Mouse (Mus musculus) embryo, embryonic 11 days (tissue): ENCODE measurements around the gene Mr1.
A peak's percentile ranks its signal among the peaks of the same experiment; 100 is the strongest.
"Not testable (repeated sequence)": the region's sequence is repeated elsewhere in the genome, so short reads cannot be mapped to it uniquely, and the experiment has no call there.

Source experiments
- DNase-seq: peaks from one replicate; pipeline ENCODE4 v3.0.0-alpha.2; 2015

Gene Mr1

DNA sequence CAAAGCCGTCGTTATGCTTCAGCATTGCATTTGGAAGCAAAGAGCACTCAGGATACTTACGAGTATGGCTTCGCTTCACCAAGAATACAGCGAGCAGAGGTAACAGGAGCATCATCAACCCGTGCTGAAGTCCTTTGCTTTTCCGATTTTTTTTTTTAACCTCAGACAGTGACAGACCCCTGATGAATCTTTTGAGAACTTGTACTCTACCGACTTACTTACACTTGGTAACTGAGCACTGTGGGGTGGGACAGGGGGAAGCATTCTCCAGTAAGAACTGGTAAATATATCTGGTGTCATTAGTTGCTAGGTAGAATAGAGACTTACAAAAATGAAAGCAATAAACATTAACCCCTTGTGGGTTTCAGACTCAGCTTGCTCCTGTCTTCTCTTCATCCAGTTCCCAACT lies at the start of gene Mr1:
TSS of gene Mr1 (minus strand) at position 243 of the 409 bp plus-strand sequence.
- peak; percentile 74 for DNase-seq

DNA sequence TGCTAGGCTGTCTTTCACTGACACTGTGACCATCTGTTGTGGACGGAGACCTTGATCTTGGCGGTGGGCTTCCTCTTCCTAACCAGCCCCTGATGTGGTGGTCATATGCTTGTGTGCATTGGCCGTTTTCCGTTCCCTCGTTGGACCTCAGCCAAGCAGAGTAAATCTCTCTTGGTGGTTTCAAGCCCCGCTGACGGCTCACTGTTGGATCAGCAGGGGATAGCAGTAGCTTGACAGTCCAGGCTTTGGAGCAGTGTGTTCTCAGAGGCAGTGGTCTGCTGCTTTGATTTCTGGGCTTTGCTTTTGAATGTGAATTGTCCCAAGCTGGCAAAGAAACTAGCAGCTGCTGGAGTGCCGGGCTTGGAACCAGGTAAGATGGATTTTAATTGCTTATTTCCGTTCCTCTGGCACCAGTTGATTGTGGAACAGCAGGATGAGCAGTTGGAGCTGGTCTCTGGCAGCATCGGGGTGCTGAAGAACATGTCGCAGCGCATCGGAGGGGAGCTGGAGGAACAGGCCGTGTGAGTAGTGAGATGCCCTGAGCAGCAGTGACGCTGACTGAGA lies 46.3 kb upstream of the Mr1 start:
- DNase-seq = no peak

DNA sequence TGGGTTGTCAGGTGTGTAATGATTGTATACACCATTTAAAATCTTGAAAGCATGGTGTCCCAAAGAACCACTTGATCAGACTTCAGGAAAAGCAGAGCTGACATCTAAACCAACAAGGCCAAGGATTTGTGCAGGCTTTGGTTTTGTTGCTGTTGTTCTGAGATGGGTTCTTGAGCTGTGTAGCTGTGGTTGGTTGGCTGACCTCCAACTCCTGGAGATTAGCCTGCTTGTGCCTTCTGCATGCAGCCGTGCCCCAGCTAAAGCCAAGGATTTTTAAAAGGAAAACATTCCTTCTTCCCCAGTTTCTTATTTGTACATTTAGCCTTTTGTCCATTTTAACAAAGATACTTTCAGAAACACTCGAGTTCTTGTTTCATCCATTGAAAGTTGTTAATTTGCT lies 45.1 kb upstream of the Mr1 start:
- DNase-seq = no peak

DNA sequence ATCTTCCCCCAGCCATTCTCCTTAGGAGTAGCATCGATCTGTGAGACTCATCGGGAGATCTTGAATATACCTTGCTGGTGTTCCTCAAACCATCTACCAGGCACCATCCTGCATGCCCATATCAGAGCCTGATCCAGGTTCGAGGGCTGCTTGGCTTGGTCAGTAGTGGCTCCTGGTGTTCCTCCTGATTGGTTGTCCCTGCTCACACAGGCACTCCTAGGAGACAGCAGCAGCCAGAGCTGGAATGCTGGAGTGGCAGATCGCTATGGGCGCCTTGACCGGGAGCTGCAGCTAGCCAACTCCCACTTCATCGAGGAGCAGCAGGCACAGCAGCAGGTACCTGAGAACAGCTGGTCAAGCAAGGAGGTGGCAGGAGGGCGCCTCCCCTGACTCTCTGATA lies 44.6 kb upstream of the Mr1 start:
- DNase-seq = no peak

DNA sequence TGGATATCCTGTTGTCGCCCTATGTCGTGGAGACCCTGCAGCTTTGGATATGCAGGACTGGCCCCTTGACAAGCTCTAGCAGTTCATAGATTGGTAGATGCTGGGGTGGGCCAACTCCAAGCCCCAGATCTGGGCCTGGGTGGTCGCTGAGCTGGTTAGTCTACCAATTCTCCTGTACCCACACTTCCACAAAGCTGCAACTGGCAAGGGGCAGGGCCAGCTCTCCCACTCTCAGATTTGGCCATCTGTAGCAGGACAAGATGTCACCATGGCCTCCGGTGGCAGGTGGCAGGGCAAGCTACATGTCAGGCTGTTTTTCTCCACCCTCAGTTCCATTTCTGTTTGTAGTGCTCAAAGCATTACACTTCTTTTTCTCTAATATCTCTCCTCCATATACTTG lies 42.0 kb upstream of the Mr1 start:
- no peak for DNase-seq

DNA sequence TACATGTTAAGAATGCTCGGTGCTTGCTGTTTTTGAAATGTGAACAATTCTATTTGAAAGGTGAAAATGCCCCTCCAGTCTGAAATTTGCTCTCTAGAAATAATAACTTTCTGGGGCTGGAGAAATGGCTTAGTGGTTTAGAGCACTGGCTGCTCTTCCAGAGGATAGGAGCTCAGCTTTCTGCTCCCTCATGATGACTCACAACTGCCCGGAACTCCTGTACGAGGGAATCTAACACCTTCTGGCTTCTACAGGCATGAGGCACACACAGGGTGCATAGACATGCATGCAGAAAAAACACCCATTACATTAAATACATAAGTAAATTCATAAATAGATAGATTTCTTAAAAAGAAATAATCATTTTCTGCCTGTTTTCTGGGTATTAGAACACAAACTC lies 37.6 kb upstream of the Mr1 start:
- DNase-seq = no peak

DNA sequence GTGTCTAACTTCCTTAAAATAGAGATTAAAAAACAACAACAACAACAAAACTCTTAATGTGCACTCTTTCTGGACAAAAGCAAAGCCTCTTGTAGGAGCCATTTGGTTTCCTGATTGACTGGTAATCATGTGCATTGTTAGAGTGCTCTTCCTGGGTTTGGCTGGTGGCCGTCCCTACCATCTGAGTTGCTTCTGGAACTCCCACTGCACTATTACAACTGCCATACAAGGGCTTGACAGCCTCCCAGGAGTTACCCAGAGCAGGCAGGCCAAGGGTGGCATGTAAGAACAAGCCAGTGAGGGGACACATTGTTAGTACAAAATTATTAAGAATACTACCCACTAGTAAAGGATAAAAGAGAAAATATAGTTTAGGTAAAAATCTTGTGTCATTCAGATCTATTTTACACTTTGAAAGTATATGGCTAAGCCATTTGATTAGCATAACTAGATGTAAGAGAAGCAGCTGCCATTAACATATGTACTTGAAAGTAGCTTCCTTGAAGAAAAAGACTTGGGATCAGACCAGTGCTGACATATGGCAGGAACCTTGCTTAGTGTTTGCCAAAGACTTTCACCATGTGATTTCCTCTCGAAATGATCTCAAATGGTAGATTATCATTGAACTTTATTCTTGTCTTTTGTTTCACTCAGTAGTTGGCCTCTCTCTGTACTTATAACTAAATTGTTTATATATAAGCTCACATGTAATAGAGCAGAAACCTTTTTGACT lies 31.7 kb upstream of the Mr1 start:
- no peak for DNase-seq

DNA sequence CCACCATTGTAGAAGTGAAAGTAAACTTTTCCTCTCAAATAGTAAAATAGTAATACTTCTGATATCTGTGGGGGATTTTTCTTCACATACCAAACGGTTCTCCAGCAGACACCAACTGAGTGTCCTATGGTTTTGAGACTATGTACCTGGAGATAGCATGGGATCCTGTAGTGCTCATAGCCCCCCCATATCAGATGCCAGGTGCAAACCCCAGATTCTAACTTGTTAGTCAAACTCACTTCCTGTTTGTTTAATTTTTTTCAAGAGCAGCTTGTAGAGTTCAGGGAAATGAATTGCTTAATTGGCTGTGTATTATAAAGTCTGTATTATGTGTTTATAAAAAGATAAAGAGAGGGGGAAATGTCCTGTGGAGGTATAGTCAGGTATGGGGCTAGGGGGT lies 27.8 kb upstream of the Mr1 start:
- DNase-seq = no peak

DNA sequence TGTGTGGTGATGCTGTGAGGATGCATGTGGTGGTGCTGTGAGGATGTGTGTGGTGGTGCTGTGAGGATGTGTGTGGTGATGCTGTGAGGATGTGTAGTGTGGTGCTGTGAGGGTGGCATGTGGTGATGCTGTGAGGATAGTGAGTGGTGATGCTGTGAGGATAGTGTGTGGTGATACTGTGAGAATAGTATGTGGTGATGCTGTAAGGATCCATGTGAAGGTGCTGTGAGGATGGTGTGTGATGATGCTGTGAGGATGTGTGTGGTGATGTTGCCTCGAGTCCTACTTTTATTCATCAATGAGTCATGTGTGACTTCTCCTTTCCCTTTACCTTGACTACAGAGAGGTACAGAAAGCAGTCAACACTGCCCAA lies 27.0 kb upstream of the Mr1 start:
- DNase-seq = not testable (repeated sequence)

DNA sequence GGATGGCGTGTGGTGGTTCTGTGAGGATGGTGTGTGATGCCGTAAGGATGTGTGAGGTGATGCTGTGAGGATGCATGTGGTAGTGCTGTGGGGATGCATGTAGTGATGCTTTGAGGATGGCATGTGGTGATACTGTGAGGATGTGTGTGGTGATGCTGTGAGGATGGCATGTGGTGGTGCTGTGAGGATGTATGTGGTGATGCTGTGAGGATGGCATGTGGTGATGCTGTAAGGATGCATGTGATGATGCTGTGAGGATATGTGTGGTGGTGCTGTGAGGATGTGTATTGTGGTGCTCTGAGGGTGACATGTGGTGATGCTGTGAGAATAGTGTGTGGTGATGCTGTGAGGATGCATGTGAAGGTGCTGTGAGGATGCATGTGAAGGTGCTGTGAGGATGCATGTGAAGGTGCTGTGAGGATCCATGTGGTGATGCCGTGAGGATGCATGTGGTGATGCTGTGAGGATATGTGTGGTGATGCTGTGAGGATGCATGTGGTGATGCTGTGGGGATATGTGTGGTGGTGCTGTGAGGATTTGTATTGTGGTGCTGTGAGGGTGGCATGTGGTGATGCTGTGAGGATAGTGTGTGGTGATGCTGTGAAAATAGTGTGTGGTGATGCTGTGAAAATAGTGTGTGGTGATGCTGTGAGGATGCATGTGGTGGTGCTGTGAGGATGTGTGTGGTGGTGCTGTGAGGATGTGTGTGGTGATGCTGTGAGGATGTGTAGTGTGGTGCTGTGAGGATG lies 26.5 kb upstream of the Mr1 start:
- no peak for DNase-seq

DNA sequence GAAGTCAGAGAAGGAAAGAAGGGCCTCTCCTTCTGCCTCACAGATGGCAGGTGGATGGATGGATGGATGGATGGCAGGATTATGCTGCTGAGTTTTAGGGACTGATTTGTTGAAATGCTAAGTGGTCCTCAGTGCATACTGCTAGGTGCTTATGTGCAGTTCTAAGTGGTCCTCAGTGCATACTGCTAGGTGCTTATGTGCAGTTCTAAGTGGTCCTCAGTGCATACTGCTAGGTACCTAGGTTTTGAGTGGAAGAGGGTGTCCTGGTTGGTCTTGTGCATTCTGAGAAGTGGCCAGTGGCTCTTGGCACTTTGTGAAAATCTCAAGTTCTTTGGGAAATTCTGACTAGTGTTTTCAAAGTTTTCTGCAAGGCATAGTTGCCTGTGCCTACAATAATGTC lies 23.3 kb upstream of the Mr1 start:
- DNase-seq = no peak

DNA sequence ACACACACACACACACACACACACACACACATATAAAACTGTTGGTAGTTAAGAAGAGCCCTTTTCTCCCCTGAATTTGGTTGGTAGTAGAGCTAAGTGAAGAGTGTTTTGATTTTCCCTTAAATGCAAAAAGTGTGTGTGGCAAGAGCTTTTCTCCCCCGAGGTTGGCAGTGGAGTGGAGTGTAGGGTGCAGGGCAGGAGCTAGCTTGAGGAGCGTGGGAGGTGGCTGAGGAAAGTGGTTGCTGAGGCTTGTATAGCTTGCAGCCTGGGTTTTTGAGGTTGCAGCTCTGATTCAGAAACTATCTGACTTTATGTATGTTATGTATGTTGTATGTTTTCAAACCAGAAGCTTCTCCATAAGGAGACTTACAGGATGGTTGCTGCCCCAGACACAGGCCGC lies 20.8 kb upstream of the Mr1 start:
- no peak for DNase-seq

DNA sequence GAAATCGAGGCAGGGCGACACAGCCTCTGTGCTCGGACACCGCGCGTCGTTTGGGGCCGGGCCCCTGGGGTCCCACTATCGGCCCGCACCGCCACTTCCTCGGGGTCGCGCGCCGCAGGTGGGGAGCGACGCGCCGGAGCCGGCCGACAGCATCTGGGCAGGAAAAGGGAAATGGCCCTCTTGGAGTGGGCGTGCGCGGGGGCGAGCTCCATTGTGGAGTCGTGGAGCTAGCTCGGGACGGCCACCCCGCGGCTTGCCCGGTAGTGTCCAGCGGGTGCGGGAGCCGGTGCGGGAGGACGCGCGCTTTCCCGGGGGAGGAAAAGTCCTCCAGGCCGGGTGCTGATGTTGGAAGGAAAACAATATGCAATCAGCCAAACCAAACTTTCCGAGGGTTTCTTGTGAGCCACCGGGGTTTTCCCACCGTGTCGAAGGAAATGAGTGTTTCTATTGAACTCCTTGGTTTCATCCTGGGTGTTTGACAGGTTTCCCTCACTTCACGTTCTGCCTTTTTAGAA lies 12.4 kb upstream of the Mr1 start:
- peak; percentile 70 for DNase-seq

DNA sequence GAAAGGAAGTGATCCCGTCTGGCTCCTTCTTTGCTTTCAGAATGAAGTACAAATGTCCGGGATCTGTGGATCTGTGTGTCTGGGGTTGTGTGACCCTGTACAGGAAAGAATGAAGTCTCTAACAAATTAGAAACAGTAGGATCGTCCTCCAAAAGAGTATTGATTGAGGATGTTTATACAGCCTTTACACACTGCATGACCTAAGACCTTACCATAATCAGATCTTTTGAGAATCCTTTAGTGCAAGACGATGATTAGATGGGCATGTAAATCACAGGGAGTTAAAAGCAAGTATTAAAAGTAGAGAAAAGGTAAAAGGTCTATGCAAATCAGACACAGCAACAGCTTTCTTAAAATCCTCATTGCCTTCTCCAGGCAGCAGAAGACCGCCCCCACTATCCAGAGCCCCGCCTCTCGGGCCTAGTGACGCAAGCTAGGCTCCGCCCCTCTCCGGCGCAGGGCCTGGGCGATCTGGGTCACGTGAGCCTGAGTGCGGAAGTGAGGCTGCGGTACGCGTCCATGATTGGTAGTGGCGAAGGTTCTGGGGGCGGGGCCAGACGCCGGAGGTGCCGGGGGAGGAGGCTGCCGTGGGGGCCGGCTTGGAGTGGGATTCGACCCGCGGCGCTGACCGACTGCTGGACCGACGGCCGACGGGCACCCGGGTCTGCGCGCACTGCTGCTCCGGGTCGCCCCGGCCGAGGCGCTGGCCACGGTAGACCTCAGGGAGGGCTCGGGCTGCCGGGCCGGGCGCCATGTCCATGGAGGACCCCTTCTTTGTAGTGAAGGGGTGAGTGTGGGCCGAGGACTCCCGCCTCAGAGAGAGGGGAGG lies 11.7 kb upstream of the Mr1 start, which contains the start of gene Stx6:
TSS of gene Stx6 (plus strand) at position 575 of the 829 bp plus-strand sequence.
- DNase-seq = peak; percentile 99

DNA sequence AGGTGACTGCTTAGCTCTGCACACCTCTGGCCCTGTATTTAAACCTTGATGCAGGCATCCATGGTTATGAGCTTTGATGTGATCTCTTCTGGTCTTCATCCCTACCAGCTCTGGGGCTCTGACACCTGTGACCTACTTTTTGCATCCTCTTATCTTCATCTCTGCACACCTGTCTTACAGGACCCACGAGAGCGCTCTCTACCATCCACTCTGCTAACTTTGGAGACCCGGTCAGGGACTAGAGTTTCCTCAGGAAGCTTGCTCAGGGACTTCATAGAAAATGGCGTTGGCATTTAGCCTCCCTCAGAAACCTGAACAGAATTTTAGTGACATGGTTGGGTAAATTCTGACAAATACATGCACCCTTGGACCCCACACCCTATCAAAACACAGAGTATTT lies 7.3 kb upstream of the Mr1 start:
- DNase-seq = no peak

DNA sequence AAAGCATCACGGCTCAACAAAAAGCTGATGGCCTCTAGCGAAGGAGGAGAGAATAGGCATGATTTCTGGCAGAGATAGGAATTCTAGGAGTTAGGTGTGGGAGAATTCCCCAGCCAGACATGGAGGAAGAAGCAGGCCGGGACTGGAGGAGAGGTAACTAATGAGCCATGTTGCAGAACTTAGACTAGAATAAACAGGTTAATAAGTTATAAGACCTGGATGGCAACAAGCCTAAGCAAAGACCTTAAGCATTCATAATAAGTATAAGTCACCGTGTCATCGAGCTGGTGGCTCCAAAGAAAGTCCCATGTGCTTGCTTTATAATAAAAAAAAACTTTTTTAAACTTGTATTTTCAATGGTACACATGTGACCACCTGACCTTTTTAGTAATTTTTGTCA lies 4.2 kb upstream of the Mr1 start:
- no peak for DNase-seq

DNA sequence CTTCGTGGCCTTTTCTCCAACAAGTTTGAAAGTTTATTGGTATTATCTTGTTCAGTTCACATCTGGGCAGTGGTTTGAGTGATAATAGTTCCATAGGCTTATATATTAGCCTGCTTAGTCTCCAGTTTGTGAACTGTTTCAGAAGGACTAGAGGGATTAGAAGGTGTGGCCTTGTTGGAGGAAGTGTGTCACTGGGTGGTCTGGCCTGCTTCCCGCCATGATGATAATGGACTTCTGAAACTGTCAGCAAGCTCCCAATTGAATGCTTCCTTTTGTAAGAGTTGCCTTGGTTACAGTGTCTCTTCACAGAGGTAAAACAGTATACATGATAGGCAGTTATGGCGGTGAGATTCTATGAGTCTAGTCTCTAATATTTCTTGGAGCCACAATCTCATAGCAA lies 2.8 kb upstream of the Mr1 start:
- DNase-seq = no peak

DNA sequence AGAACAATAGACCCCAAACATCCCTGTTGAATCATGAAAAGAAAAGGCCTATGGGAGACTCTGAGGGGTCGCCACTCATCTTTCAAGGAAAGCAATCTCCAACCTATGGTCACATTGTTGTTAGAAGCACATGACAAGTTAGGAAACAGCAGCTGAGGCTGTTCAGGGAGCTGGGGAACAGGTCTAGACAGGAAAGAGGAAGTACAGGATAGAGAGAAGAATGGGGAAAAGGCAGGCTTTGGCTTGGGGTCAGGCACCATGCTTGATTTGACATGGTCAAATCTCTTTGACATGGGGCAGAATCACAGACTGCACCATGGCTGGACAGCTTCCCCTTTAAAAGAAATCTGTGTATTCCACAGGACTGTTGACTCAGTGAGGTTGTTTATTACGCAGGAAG lies 614 bp upstream of the Mr1 start:
- no peak for DNase-seq

DNA sequence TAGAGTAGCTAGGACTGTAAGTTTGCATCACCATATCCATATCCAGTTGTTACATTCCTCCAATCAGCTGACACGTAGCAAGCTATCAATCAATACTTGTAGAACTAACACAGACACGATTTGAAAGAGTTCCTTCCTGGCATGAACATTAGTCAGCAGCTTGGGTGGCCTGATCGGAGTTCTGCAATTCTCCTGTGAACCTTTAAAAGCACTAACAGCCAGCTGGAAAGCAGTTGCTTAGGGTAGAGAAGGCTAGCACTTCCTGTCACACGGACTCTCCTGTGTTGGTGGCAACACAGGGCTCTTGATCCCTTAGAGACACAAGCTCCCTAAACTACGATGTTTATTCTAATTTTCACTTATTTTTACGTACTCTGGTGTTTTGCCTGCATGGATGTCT lies 994 bp downstream of the Mr1 start:
- DNase-seq = peak; percentile 21

DNA sequence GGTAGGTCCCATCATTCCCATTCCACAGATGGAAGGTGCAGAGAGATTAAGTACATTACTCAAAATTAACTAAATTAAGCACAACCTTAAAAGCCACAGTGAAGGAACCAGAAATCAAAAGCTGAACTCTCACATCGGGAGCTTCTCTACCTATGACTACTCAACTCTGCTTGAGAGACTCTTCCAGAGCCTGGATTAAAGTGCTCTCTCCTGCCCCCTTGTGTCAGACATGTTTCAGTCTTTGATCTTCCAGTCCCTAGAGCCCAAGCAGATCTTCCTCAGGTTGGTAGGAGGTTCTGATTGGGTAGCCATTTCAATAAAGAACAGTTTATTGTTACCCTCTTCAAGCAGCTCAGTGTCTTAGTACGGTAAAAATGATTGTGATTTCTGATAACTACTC lies 6.5 kb downstream of the Mr1 start:
- DNase-seq = peak; percentile 42

DNA sequence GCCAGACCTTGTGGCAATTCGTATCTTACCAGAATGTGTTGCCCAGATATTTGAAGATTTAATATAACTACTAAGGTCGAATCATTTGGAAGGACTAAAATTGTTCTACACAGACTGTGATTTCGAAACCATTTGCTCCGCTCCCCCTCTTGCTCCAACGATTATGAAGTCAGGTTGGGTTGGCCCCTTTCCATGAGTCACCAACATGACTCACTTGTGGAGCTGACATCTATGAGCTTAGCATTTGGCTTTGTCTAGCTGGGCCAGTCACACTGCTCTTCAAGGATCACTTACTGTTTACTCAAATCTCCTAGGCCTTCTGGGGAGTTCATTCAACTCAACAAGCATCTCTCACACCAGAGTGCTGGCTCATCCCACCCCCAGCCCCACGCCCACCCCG lies 7.8 kb downstream of the Mr1 start:
- DNase-seq = no peak

DNA sequence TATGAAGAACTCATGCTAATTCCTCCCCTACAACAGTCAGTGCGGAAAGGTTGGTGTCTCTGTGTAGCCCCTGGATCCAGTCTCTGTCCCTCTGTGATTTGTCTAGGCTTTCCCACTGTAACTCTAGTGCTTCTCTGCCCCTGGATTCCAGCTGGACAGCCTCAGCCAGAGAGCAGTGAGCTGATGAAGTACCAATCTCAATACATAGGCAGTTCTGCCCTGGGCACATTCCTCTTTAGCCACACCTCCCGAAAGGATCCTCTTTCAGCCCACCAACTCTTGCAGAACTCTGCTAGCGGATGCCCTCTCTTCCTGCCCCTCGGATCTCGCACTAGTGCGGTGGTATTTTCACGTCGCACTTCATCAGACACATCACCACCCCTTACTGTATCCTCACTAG lies 11.7 kb downstream of the Mr1 start:
- peak; percentile 53 for DNase-seq

DNA sequence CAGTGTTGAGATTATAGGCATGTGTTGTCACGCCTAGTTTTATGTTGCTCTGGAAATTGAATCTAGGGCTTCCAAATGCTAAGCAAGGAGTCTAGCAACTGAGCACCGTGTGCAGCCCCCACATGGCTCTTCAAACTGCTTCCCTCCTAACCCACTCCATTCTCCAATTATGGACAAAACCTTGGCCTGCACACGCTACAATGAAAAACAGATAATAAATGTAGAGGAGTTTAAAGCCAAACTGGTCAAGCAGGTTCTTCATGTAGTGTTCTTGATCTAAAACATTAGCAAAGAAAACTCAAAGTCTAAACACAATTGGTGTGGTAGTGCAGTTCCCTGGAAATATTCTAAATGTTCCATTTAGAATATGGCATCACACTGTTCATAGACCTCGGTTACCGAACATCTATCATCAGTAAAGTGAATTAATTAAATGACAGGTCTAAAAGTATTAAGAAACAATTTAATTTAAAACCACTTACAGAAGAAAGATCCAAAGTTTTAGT lies 19.1 kb downstream of the Mr1 start:
- DNase-seq = no peak
